Mouse (Mus musculus): ENCODE data around the gene Etfa.

DNA sequence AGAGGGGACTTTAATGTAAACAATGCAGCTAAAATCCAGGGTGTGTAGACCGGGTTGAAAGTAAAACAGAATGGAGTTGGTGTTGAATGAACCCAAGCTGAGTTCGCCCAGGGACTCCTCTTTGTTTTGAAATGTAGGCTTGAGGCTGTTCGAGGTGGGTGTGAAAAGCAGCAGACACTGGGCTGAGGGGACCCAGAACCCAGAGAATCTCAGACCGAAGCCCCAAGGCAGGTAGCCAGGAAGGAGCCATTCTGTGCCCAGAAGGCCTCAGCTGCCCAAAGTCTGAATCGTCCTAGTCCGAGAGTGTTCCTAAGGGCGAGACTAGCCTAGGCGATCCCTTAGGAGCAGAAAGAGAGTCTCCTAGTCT lies 31.3 kb upstream of the Etfa start:
- TF ChIP-seq POLR2A (IDR thresholded peaks at IDR 0.05; ENCODE audit: control insufficient read depth, low read depth, low read length) (no peak), CTCF (IDR thresholded peaks at IDR 0.05; ENCODE audit: control insufficient read depth, insufficient read depth, insufficient replicate concordance, low read depth, low read length) (no peak)

Data from testis, adult 2 months (tissue).